Mouse (Mus musculus) urinary bladder, postnatal 25 days (tissue): Measurements from ENCODE around the gene Grk3.

ENCODE experiments used
- DNase-seq: peaks from one replicate; pipeline ENCODE4 v3.0.0; 2022; ENCODE audit warnings: low spot score

The Grk3 gene

DNA sequence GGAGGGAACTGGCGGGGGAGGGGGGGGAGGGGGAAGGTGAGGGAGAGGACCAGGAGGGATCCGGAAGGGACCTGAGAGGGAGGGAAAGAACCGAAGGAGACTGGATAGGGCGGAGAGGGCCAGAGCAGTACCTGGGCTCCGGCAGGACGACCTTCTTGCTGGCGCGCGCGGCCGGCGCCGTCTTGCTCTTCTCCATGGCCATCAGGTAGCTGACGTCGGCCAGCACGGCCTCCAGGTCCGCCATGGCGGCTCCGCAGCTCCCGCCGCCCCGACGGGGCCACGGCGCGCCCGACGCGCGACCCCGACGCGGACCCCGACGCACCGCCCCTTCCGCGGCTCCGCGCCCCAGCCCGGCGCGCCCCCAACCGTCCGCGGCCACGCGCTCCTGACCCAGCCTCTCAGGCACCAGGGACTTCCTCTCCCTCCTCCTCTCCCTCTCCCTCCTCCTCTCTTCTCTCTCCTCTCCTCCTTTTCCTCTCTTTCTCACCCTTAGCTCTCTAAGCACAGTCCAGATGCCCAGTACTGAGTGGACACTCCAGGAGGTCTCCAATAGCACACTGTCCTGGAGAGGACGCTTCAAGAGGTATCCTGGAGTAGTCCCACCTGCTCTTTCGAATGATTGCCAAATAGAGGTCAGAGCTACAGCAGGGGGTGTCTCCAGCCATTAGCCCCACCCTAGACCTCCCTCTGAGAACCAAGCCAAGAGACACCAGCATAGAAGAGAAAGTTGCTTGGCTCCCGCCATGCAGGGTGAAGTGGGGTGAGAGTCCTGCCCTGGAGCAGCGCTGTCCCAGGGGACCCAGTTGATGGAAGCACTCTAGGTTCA is at the start of gene Grk3:
Gene Grk3, minus strand, starts transcription at position 556 of the 826 bp plus-strand sequence.
- peak; percentile 37 for DNase-seq

DNA sequence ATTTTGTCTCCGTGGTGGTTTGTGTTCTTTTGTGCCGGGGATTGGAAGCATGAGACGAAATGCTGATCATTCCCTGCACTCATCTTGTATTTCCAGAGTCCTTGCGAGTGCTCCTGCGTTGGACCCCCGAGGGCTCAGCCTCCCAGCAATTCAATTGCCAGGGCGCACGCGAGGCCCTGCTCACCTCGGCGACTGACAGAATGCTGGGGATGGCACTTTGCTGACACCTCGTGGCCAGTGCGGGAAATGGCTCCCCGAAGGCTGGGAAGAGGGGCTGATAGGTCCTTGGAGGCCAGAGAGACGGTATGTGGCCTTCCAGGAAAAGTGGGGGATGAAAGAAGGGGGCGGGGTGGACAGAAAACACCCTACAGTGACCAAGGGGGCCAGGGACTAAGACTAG is 38.7 kb upstream of the Grk3 start:
- peak; percentile 77 for DNase-seq

DNA sequence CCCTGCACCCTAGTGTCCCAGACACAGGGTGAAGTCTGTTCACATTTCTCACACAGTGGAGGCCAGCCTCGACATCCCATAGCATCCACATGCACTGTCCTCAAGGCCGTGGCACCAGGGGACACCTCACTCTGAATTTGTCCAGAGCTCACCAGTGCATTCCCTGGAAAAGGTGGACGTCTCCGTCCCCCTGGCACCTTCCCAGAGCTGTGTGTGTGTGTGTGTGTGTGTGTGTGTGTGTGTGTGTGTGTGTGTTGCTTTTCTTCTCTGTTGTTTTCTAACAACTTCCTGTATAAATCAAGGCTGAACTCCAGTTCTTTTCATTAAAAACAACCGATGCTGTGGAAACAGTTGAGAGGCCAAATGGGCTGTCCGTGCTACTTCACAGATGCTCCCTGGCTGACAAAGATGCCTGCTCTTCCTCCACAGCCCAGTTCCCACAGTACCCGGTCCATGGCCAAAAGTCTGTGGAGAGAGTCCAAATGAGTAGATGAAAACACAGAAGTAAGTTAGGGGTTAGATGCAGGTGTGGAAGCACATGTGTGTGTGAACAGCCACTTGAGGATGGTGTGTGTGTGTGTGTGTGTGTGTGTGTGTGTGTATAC is 35.1 kb upstream of the Grk3 start:
- no peak for DNase-seq

DNA sequence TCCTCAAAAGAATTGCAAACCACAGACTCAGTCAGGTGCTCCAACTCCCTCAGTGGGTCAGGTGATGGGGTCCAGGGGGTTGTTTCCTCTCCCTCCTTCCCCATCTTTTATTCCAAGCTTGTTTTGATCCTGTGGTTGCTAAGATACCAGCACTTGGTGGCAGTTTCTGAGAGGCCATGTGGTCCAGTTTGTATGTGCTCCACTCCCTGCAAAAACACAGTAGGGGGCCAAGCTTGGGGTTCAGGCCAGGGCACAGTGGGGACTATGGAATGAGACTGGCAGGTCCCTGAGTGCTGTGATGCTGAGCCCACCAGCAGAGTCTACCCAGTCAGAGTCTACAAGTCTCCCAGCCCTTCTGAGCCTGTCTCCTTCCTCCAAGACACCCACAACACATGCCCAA is 34.3 kb upstream of the Grk3 start:
- no peak for DNase-seq

DNA sequence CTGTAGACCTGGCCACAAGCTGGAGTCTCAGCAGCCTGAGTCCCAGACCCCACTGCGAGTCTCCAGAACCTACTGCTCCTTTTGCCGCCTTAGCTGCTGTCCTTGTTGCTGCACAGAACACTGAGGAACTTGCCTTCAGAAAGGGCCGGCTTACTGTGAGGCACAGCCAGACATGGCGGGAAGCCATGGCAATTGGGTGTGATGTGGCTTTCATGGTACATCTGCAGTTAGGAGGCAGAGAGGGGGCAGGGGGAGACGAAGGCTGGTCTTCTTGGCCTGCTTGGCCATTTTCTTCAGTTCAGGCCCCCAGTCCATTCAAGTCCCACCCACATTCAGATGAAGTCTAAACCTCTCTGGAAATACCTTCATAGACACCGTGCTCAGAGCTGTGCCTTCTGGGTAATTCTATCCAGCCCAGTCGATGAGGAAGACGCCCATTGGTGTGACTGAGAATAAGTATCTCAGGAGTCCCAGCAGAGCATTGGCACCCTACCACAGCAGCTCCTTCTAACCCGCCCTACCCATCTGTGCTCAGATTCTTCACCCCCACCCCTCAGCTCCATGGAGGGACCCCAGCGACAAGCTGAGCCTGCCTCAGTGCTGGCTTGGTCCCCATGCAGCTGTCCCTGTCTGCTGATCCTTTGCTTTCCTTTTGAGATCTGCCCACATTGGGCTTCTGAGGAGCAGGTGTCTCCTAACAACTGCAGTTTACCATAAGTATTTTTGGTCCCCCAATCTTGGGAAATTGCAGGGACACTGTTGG is 30.1 kb upstream of the Grk3 start:
- DNase-seq = no peak

DNA sequence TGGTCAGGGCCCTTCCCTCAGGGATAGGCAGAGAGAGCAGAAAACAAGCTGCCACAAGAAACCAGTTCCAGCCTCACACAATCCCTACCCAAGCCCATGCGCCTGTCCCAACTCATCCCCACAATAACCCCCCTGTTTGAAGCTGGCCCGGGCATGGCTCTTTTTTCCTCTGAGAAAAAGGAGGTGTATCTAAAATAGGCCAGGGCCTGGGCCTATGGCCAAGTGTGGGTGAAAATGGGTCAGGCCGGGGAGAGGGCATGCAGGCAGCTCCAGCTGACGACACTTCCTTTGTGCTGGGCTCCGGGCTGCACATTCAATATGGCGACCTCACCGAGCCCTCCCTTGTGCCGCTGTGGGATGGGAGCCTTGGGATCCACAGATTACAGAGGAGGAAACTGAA is 27.9 kb upstream of the Grk3 start:
- no peak for DNase-seq

DNA sequence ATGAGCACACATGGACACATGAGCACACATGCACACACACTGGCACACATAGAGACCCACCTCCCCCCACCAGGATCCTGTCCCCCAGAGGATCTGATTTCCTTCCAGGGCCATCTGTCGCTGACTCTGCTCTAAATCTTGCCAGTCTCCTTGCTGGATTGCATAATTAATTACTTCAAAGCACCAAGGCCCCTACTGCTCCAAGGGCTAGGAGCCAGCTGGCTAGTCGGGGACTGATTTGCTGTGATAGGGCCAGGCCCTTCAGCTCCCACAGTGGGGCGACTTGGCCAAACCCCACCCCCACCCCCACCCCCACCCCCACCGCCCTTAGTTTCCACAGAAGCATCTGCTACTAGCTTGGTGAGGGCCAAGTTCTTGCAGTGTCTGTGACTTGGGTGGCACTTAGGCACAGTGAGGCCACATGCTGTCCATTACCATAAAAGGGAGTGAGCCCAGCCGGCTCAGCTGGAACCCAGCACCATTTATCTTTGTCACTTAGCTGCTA is 26.0 kb upstream of the Grk3 start:
- no peak for DNase-seq

DNA sequence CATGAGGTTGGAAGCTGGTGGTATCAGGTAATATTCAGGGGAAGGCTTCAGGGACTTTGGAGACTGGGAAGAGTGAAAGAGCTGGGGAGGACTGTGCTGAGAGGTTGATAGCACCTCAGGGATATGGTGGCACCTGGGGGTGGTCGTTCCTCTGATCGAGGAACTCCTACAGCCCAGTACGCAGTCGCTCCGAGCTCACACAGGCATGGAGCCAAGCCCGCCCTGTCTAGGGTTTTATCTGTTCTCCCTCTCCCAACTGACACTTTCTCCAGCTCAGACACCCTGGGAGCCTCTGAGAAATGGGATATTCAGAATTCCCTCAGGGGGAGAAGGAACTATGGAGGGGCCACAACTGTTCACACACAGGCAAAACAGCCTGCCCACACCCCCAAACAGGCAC is 25.2 kb upstream of the Grk3 start:
- no peak for DNase-seq

DNA sequence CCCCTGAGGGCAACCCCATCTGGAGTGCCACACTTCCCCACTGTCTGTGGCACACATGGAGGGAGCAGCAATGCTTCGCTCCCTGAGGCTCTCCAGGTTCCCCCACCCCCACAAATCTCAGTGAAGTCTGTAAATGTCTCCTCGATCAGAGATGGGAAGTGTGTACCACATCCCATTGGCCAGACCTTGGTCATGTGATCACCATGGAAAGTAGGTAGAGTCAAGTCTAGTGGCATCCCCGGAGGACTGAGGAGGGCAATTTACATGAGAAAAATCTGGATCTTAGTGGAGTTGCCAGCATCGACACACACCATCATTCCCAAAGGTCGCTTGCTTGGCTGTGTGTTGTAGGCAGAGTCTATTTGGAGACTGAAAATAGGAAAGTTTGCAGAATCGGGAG is 23.0 kb upstream of the Grk3 start:
- DNase-seq = no peak

DNA sequence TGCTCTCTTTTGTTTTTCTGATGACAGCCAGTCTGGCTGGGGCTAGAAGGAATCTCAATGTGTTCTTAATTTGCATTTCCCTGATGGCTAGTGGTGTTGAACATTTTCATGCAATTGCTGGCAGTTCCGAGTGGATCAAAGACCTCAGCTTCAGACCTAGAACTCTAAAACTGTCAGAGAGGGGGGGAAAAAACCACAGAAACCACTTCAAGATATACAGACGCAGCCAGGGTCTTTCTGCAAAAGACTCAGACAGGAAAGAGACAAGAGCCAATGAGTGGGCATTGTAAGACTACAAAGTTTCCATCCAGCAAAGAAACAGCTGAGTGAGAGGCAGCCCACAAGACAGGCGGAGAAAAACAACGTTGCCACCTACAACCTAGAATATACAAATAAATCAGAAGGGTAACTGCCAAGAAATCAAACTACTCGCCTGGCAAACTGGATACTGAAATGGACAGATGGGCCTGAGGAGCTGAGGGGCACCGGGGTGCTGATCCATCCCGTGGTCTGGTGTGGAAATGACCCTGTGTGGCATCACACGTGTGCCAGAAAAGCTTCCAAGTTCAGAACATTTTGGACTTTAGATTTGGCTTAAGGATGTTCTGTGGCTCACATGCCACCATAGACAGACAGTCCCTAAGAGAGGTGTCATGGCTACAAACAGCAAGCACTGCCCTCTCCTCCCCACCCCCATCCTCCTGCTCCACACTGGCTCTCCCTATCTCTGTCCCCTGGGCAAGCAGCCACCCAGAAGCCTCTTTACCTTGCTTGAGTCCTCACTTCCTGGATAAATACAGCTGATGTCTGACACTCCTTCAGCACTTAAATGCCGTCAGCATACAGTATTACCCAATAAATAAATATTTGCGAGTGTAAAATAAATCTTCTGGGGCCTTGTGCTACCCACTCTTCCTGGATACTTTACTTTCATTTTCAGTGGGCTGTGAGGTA is 19.8 kb upstream of the Grk3 start:
- DNase-seq = no peak

DNA sequence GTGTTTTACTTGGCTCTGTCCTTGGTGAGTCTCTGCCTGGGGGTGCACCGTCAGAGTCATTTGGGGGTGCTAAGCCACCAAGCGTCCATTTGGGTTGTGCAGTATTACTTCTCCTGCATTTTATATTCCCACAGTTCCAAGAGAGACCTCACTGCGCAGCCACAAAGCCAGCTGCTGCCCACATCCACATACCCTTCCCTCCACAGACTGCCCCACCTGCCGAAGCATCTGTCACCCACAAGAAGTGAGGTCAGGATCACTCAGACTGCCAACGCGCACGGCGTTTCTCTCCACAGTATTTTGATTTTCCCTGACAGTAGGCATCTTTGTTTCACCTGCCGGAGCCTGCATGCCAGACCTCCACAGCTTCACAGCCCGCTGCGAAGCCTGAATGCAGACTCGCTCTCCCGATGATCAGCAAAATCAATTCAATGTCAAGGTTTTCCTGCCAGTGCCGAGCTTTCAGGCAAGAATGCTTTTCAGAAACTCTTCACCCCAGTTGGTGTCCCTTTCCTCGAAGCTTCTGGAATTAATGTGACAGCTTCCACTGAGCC is 15.7 kb upstream of the Grk3 start:
- DNase-seq = no peak

DNA sequence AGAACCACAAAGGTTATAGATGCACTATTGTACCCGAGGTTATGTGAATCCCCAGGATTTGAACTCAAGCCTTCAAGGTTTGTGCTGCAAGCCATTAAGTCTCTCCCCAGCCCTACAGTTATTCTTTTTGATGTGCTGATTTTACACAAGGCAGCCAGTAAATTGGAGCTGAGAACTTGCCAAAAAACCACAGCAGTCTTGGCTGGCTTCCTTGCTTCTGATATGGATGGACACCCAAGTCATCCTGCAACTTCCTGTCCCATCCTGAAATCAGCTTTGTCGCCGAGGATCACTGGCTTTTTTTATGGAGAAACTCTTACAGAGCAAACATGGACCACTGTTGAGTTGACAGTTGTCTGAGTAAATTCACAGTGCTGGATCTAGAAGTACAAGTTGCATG is 14.5 kb upstream of the Grk3 start:
- DNase-seq = no peak

DNA sequence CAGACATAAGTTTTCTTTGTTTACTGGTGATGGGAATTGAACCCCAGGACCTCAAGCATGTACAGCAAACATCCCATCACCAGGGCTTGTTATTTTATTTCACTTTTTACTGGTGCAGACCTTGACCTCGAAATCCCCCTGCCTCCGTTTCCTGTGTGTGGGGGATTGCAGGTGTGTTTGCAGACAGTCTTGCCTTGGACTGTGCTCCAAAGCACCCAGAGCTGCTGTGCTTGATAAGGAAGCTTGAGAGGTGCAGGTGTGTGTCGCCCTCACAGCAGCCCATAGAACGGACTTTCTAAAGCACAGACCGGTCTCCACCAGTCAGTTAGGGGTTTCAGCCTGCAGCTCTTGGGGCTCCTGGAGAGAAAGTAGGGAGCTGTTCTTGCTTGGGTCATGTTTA is 11.1 kb upstream of the Grk3 start:
- DNase-seq = no peak

DNA sequence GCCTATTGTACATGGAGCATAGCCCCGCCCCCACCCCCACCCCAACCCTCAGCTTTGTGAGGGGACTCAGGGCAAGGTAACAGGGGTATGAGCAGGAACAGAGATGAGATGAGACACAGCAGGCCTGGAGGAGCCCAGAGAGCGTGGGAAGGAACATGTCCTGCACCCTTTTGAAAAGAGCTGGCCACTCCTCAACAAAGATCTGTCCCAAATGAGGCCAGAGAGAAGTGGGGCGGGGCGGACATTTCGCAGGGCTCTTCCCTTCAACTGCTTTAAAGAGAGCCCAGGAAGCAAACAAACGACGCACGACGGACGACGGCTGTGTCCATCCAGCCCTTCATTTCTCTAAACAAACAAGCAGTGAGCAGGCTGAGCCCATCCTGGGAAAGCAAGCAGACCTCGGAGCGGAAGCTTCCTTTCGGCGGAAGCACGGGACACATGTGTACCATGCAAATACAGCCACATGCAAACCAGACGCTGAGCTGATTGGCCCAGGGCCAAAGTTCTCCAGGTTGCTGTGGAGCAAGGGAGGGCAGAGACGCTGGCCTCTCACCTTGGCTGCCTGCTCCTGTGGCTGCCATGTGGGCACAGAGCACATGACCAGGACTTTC is 8.7 kb upstream of the Grk3 start:
- DNase-seq = peak; percentile 24

DNA sequence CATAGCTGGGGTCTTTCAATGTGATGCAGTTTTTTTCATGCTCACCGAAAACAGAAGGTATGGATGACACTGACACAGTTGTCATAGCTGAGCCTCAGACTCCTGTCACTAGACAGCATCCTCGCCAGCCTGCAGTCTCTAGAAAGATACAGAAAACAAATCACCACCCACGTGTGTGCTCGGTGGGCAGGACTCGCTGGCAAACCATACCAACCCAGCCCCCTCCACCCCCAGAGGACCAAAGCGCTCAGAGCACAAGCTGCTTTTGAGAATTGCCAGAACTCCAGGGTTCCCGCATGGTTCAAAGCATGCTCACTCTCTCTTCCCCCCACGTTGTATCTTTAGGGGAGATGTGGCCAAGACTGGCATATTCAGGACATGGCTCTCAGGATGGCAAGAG is 2.6 kb upstream of the Grk3 start:
- DNase-seq = no peak

DNA sequence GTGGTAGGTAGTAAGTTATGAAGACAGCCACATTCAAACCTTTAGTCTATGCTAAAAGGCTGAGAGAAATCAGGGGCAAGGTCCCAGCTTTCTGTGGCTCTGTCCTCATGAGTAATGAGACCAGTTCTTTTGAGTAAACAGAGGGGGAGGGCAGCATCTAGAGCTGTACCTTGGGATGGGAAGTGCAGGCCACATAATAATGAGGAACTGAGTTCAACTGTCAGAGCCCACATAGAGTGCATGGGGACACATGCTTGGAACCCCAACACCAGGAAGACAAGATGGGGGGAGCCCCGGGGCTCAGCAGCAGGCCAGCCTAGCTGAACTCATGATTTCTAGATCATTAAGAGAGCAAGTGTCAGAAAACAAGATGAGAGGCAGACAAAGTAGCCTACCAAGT is 1.4 kb upstream of the Grk3 start:
- no peak for DNase-seq

DNA sequence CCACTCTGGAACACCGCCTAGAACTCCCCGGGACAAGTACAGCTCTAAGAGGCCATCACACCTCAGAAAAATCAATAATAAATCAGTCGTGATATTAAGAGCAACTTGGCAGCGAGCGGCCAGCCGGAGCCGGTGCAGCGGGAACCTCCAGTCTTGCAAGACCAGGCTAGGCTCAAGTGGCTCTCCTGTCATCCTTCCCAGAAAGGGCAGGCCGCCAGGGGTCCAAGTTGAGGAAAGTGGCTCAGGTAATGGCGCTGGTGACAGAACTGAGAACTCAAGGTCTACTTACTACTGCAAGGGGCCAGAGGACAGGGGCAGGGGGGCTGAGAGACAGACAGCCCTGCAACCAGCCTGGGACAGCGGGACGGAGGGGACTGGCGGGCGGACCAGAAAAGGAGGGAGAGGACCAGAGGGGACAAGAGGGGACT is 769 bp downstream of the Grk3 start:
- DNase-seq = peak; percentile 31

DNA sequence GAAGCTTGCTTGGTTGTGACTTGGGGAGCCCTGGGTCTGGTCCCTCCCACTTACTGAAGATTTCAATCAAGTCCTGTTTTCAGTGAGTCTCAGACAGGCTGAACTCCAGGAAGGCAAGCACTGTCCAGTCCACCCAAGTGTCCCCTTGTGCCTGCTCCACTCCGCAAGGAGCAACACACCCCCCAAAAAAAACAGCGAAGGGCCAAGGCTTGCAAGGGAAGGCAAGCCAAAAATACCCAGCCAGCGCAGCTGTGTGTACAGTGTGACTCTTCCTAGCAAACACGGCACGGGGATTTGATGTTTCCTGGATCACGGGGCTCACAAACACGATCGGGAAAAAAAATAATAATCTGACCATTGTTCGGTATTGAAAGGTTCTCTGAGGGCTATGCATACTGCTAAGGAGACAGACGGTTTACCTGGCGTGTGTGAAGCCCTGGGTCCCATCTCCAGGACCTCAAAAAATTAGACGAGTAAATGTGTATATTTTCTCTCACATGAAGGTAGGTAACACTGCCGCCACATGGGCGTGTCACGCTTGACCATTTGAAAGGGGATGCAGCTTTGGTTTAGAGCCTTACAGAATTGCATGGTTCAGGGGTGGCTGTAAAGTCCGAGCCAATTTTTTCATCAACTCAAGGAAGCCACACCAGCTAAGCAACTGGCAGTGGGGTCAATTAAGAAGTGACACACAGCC is 1.3 kb downstream of the Grk3 start:
- no peak for DNase-seq

DNA sequence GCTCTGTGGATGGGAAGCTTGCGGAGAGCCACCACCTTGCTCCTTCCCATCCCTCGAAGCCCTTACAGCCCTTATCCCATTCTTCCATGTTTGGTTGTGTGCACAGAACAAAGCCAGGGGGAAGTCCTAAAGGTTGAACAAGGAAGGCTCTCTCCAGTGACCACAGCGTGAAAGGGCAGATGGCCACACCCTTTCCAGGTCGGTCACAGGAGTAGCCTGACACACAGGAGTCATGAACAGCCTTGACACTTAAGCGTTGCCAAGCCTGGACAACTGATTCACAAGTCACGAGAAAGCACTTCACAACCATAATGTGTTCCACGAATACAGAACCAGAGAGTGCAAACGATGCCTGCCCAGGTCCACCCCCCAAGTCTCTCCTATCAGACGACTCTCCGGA is 3.7 kb downstream of the Grk3 start:
- DNase-seq = no peak

DNA sequence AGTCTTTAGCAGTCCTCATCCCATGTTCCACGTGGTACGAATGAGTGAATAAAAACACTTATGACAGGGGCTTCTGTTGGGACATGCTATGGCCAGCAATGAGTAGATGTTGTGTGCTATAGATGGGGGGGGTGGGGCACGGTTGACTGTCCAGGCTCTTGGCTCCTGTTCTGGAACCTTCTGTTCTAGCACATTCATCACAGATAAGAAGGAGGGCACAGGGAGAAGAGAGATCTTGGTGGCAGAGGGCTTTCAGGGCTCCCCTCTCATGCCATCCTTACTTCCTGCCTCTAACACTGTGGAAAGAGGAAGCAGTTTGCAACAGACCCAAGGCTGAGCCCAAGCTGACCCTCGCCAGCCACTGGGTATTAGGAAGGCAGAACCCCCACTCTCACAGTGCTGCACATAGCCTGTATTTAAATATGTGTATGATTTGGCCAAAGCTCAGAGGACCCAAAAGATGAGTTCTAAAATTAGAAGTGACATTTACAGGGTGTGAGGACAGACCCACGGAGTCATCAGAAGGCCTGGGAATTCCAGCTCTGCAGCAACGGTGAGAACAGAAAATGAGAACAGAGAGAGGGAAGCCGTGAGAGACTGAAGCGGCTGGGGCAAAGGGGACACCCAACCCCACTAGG is 6.3 kb downstream of the Grk3 start:
- DNase-seq = no peak
